Mouse (Mus musculus): ENCODE measurements around the gene Pou2f2.

Gene Pou2f2

DNA sequence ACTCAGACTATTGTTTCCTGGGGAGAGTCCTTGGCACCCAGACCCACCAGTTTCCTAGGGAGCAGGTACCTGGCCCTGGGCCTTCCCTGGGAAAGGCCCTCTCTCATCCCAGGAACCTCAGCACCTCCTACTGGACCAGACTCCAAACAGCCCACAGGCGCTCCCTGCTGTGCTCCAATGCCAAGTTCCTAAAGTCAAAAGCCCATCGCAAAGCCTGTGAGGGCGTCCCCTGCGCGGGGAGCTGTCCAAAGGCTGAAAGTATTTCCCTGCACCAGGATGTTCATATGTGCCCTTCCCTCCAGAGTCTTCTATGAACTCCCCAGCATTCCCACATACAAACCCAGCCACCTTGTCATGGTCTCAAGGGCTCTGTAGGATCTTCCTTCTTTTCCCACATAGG, 37.8 kb downstream of the Pou2f2 start:
- no peak for DNase-seq

DNA sequence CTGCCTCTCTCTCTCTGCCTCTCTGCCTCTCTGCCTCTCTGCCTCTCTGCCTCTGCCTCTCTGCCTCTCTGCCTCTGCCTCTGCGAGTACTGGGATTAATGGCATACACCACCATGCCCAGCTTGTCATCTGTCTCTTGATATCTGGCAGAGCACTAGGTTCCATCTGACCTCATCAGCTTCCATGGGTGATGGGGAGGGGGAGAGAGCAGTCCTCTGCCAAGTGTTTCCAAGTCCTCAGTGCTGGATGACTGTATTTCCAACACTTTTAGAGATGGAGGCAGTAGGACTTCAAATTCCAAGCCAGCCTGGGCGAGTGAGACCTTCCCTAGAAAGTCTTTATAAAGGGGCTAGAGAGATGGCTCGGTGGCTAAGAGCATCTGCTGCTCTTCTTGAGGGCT, 42.0 kb downstream of the Pou2f2 start:
- no peak for DNase-seq

DNA sequence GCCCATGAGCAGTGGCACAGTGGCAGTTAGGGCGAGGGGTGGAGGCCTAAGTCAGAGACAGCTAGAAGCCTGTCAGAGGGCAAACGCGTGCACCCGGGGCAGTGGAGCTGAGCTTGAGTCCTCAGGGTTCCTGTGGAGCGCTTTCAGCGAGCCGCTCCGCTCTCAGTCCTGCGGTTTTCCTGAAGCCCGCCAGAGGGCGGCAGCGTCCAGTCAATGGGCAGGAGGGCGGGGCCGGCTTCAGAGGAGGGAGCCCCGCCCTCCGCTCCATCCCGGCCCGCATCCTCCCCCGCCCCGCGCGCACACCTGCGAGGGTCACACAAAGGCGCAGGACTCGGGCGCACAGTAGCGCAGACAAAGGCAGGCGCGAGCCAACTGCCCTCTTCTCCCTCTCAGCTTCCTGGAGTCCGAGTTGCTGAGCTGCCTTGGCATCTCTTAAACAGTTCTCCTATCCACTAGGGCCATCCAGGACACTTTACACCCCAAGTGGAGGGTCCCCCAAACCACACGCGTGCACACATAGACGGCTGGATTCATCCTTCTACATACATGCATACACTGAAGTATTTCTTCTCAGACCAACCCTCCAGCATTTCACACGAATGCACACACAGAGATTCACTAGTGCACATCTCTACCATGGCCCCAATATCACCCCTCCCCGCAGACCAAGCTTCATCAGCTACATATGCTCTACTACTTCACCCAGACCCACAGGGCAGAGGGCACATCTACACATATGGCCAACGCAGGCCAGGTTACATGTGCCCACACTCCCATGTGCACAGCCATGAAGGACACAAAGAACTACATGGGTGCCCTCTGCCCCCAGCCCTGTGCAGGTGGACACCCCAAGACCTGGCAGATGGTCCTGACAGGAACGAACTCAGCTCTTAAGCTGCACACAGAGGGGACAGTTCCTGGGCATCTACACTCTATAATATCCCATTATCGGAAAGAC, 46.2 kb downstream of the Pou2f2 start:
- DNase-seq = peak; percentile 78

DNA sequence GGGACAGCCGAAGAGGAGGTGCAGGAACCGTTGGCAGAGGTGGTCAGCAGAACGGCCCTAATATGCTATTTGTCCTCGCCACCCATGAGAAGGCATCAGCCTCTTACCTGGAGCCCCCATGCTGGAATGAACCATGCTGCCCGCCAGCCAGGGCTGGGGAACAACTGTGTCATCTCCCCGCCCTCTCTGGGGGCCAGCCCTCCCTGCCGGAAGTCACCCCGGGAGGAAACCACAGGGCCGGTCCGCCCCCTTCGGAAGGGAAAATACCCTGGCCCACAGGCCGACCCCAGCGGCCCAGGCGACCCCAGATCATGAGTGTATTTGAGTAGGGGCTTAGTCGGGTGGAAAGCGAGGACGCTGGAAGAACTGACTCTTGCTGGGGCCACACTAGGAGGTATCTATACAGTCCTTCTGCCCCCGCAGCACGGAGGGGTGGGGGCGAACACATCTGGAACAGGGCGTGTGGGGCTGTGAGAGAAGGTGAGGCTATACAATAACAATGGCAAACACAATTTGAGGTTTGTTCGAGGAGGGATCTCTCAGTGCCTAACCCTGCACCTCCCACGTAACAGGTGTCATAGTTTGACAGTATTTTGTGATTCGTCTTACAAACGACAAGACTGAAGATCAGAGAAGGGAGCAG, 47.1 kb downstream of the Pou2f2 start:
- no peak for DNase-seq

DNA sequence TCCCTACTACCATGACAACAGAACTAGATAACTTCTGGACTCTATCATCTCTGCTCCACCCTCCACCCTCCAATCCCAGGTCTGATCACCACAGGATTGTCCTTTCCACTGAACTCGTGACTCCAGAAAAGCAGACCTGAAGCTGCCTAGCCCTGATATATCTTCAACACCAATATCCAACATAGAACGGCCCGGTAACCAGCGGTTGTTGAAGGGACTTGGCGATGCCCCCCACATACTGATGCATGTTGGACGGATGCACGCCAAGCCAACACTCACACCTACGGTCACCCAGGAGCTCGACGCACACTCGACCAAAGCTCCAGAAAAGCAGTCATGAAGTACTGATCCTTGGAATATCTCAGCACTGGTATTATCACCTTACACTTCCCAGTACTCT, 48.3 kb downstream of the Pou2f2 start:
- DNase-seq = no peak

DNA sequence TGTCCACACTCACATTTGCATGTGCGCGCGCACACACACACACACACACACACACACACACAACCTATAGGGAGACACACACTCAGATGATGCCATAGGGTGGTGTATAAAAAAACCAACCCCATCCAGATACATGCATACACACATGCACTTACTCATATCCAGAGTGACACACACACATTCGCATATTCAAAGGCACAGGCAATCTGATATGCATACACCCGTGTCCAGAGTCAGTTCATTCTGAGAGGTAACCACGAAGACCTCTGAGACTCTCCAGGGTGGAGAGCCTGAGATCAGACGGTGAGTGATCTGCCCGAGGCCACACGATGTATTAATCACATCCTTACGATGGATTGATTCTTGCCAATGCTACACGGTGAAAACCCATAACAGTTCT, 49.0 kb downstream of the Pou2f2 start:
- no peak for DNase-seq

DNA sequence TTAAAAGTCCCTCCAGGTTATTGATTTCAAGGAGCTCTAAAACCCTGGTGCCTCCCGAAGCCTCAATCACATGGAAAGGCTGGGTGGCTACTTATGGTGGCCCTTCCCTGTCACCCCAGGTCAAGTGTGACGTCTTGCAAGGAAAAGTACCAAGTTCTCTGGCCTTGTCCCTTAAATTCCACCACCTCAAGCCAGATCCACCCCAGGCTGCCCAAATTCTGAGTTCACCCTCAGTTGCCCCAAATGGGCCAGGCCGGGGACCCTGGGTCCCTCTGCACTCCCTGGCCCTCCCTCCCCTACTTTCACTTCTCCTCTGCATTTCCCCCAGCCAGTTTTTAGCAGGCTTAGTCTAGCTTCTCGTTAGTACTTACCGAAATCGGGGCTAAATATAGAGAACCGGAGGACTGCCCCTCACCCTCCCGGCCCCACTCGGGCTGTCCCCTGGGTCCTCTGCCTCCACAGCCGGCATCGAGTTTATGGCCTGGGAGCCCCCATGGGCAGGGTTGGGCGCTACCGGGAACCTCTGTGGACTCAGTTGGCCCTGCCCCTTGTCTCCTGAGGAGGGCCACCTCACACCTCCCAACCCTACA, 50.0 kb downstream of the Pou2f2 start:
- DNase-seq = no peak

DNA sequence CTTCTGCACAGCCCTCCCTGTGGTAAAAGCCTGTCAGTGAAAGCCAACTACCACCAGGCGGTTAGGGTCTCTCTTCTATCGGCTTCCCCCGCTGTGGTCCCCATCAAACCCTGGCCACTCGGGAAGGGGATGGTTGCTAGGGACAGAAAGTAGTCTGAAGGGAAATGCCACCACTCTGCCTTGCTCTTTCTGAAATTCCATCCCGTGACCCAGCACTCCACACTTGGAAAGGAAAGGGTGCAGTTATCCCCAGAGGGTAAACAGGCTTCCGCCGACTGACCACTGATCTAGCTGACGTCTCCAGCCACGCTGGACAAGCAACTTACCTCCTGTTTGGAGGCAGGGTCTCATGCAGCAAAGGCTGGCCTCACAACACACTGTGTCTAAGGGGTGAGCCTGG, 51.6 kb downstream of the Pou2f2 start:
- no peak for DNase-seq

DNA sequence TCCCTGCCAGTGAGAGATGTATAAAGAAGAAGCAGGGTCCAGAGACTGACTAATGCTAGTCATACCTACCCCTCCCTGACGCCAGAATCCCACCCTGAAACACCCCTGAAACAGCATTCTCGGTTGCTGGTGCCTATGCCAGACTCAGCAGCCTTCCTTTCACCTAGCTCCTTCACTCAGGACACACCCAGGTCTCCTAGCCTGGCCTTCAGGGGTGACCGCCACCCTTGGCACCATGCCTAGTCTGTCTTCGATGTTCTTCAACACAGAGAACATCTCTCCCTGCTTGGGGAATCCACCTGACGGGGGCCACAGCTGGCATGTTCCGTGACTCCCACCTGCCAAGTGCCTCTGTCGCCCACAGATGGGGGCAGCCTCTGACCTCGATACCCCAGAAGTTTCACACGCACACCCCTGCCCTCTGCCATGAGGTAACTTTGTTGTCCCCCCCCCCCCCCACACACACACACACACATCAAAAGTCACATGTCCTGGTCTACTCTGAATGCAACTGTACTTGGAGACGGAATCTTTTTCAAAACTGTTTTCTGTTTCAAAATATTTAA, 53.7 kb downstream of the Pou2f2 start:
- DNase-seq = no peak

DNA sequence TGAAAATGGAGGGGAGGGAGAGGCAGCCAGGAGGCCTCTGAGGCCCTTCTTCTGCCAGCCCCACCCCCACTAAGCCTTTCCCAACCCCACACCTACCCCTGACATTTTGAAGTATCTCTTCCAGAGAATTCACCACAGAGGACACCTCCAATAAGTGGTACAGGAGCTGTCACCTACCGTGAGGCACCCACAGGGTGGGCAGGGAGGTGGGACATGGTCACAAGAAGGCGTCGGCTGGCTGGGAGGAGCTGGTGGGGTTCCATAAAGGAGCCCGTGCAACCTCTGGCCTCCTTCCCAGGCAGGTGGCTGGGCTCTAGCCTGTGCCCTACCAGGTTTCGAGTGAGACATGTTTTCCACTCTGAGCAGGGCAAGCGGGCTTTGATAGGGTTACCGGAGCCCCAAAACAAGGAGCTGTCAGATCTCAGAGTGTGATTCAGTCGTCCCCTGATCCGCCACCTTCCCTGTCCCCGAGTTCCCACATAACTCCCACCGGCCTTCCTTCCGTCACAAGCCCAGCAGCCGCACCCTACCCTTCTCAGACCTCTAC, 58.2 kb downstream of the Pou2f2 start:
- no peak for DNase-seq

DNA sequence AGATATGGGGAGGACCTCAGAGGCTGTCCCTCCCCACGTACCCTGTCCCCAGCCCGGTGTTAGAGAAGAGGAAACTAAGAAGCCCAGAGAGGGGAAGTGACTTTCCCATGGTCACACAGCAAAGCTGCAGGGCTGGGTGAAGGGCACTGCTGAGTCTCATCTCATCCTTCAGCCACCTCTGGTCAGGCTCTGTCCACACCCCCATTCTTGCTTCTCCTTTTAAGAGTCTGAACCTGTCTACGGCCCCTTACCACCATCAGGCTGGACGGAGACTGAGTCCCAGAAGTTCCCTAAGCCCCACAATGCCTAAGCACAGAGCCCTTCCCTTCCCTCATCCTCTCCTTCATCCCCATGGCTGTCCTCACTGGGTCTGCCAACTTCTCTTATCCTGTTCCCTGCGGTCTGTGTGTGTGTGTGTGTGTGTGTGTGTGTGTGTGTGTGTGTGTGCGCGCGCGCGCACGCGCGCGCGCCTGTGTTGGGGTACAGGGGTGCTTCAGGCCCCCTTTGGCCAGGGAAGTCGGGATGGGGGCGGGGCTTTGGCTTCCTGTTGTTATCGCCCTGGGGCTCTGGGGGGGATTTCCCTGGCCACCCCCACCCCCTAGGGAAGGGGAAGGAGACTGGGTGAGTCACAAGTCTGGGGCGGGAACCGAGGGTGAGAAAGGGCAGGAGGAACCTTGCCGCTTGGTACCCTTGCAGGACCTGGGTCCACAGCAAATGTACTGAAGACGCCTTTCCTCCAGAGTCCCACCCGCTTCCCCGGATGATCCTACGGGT, 59.3 kb downstream of the Pou2f2 start:
- no peak for DNase-seq

DNA sequence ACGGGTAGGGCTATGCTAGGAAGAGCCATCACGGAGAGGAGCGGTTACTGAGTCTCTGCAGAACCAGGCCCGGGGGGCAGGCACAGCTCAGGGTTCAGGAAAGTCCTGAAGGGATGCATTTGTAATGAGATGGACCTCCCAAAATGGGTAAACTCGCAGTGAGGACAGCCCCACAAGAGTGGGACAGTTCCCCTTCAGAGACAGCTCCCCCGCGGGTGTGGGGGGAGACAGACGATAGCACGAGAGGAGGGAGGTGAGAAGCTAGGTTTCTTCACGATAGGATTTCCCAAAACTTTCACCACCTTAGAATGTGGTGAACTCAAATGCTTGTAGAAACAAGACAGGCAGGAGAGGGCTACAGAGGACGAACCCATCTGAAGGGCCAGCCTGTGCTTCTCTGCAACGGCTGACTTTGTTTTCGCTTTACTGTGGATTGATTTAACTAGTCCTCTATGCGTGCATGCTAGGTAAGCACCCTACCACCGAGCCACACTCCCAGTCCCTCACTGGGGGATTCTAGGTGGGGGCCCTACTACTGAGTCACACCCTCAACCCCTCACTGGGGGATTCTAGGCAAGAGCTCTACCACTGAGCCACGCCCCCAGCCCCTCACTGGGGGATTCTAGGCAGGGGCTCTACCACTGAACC, 66.4 kb downstream of the Pou2f2 start:
- no peak for DNase-seq

DNA sequence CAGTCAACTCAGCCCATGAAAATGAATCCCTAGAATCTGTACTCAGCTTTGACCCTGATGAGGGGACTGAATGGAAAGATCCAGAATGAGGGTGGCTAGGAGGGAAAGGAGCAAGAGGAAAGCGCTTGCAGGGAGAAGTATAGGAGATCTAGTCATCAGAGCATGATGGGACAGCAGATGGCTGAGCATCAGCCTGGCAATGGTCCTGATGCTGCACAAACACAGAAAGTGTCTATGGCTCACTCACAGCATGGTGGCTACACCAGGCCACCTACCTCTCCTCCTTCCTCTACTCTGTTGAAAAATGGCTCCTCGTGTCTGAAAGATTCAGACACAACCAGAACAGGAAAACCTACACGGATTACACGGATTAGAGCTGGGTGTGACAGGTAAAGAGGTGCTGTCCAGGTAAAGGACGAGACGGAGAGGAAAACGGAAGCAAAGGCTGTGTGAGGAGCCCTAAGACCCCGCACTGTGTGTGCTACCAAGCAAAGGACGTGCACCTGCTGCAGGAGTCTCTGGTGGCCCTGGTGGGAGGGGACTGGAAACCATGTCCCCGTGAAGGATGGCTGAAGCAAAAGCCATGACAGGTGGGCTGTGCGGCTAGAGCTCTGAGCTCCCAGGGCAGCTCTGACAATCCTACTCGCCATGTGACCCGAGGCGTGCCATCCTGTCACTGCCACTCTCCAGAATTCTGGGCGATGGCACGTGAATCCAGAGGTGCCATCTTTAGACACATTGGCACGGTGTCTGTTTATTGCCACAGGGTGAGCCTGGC, 67.2 kb downstream of the Pou2f2 start:
- DNase-seq = no peak

DNA sequence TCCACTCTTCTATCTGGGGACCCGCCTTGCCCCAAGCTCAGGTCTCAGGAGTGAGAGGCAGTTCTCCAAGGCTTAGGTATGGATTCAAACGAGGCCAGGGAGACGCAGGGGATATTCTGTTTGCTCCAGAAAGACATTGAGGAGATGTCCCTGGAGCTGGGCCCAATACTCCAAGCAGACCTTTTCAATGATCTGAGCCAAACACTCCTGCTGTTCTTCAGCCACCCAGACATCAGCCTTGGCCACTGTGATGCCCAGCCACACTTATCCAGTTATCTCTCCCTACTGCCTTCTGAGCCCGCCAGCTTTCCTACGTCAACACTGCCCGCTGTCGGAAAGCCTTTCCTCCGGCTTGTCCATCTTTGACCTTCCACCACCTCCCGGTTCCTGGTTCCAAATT, 69.2 kb downstream of the Pou2f2 start:
- DNase-seq = no peak

DNA sequence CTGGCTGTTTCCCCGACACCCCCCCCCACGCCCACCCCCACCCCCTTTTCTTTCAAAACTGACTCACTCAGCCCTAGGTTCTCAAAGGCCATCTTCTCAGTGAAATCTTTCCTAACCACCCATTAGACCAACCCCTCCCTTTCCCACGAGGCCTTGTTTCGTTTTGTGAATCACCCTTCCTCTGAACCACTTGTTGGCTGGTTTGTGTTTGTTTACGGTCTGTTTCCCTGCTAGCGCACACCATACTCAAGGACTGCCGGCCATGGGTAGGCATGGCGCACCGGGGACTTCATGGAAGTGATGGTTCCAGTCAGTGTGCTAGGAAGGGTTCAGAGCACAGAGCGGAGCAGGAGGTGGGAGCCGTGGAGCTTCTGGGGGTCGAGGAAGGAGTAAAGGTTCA, 70.2 kb downstream of the Pou2f2 start:
- no peak for DNase-seq

DNA sequence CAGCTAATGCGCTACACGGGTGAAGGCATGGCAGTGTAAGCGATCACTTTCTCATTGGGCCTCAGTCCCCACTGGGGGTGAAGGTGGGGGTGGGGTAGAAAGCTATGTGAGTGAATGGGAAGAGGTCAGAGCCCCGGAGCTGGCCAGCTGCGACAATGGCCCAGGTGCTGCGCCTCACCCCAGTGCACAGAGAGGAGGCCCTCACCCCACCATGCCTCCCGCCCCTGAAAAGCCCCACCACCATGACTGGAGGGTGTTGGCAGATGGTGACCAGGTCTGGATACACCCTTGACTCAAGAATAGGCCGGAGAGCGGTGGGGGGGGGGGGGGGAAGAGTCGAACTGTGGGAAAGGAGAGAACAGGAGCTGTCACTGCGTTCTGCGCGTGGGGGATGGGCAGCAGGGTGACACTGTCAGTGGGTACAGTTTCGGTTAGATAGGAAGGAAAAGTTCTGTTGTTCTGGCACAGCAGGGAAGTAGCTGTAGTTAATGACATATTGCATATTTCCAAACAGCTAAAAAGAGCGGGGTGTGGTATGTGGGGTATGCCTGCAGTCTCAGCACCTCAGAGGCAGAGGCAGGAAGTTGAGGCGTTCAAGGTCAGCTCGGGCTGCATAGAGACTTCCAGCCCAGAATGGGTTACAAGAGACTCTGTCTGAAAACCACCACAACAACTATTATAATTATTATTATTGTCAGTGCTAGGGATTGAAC, 72.6 kb downstream of the Pou2f2 start:
- DNase-seq = no peak

DNA sequence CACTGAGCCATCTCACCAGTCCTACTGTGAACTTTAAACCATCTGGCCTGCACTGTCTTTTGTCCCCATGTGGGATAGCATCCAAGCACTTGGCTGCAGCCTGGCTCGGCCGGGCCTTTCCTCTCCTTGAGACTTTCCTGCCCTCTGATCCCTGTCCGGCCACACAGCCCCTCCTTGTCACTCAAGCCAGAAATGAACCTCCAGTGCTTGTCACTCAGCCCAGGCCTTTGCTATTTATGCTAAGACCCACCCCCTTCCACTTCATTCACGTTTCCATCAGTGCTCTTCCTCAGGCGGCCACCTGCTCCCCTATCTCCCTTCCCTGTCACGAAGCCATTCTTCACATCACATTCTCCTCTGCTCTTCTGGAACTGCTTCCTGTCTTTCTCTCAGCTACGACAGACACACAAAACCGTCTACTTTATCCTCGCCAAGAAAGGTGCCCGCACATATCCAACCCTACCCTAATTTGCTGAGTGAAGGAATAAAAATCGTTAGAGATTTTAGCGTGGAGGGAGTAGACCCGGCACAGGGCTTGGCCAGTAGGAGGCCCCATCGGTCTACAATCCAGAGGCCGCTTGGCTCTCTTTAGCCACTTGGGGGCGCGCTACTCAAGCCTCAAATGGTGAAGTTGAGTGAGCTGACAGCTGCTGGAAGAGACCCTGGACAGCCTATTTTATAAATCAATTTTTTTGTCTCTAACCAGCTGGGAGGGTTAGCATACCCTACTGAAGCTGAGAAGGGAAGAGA, 73.9 kb downstream of the Pou2f2 start:
- peak; percentile 71 for DNase-seq

DNA sequence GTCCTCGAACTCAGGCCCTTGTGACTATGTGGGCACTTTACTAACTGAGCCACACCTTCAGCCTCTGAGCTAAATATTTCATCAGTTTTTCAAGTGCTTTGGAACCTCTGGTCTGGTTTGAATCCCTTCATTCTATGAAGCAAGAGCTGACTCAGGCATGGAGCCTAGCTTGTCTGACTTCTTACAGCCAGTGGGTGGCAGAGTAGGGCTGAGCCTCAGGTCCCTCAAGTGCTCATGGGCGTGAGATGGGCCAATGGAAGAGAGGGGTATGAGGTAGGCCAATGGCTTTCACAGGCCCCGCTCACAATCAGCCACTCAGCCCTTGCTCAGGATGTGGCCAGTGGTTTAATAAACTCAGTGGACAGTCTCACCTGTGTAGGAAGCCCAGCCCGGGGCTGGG, 79.9 kb downstream of the Pou2f2 start:
- DNase-seq = no peak

DNA sequence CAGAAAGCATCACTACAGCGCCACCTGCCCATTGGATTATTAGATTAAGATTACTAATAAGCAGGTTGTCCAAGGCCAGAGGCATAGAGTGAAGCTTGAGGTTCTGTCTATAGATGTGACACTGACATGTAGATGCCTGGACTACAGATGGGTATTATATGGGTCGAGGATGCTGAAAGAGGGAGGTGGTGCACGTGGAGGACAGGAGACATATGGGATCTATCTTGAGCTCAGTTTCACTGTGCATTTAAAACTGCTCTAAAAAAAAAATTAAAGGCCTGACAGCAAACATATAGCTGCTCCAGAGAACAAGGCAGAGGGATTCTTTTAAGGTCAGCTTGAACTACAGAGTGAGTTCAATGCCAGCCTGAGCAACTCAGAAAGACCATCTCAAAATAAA, 81.4 kb downstream of the Pou2f2 start:
- DNase-seq = peak; percentile 43

DNA sequence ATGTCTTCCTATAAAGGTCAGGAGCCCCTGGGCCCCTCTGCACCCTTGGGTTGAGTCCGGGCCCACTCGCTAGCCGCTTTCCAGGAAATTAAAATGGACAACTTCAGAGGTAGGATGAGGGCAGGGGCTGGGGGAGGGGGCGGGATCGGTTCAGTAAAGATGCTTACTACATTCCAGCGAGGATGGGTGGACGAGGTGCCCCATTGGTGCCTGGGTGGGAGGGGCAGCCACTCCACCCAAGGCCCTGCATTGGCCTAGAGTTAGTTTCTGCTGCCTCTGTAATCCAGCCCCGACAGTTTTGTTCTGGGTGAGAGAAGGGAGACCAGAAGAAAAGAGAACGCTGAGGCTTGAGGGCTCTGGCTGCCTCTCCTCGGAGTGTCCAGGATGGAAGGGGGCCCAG, 89.7 kb downstream of the Pou2f2 start:
- DNase-seq = no peak

Measured in right cerebral cortex, adult 18-20 months (tissue).